Mouse (Mus musculus) limb, embryonic 10.5 days (tissue): ENCODE measurements at regions not wholly inside any gene's neighbourhood (a gene's known extent, or its start where the extent isn't known, plus 50 kb on each side); places are given as distances from the start of the nearest gene placed in this dataset.
"Not testable (repeated sequence)": the region's sequence is repeated elsewhere in the genome, so short reads cannot be mapped to it uniquely, and the experiment has no call there.

ENCODE experiments used
- DNase-seq: peaks from one replicate; pipeline ENCODE4 v3.0.0-alpha.2; 2017; ENCODE audit warnings: low spot score
- H3K27ac ChIP-seq: fragments of 300-500 bp; sonication (generic); 2 replicates; pipeline ENCODE4 v1.5.1; 2016; ENCODE audit warnings: mild to moderate bottlenecking
- H3K27me3 ChIP-seq: fragments of 300-500 bp; sonication (generic); 2 replicates; pipeline ENCODE4 v1.6.1; 2016; ENCODE audit warnings: low read depth, mild to moderate bottlenecking; ENCODE audit not compliant: poor library complexity, severe bottlenecking
- H3K36me3 ChIP-seq: fragments of 300-500 bp; sonication (generic); 2 replicates; pipeline ENCODE4 v1.6.1; 2016; ENCODE audit warnings: mild to moderate bottlenecking, moderate library complexity
- H3K4me1 ChIP-seq: fragments of 300-500 bp; sonication (generic); 2 replicates; pipeline ENCODE4 v1.6.1; 2016
- H3K4me3 ChIP-seq: fragments of 300-500 bp; sonication (generic); 2 replicates; pipeline ENCODE4 v1.5.1; 2016; ENCODE audit warnings: mild to moderate bottlenecking, moderate library complexity
- H3K9me3 ChIP-seq: fragments of 300-500 bp; sonication (generic); replicated peaks from 2 replicates; pipeline ENCODE4 v1.6.1; 2016; ENCODE audit warnings: mild to moderate bottlenecking
- WGBS: fragments of 180-500 bp; shearing (Covaris S2); methylation state at CpG from one replicate; pipeline ENCODE4 v1.1.7; 2016; 5-methylcytosine and 5-hydroxymethylcytosine counted together

GRCm38 (mm10) chr10:57160546-57160945, 325.6 kb upstream of the Hsf2 start:
- Histone ChIP-seq H3K9me3 (no peaks in the 10 kb centered on the region), H3K27ac (no peak overlapping the region), H3K36me3 (no peaks in the 10 kb centered on the region), H3K27me3 (no peaks in the 10 kb centered on the region), H3K4me1 (0 out of 2 replicates have a peak, but pooled peaks cover 2% of the 10 kb centered on the region), H3K4me3 (no peak overlapping the region)
- no peak for DNase-seq

DNA sequence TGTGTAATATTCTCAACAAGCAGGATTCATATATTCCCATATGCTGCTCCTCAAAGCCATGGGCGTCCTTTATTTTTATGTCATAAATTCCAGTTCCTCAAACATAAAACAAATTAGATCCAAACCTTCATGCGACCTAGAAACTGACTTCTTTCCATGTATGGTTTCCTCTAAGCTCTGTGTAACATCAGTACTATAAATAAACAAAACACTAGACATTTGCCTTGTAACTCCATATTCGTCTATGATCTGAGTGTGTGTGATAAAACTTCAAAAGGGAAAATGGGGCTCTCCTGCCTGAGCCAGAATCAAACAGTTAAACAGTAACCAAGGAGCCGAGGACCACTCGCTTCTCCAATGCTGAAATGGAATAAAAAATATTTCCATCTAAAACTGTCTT, 322.8 kb upstream of the Hsf2 start:
- Histone ChIP-seq H3K36me3 (no peaks in the 10 kb centered on the region), H3K9me3 (no peaks in the 10 kb centered on the region), H3K27ac (no peak overlapping the region), H3K4me1 (0 out of 2 replicates have a peak, but pooled peaks cover 2% of the 10 kb centered on the region), H3K27me3 (no peaks in the 10 kb centered on the region), H3K4me3 (no peak overlapping the region)
- no peak for DNase-seq
- WGBS: 85% methylated on average over 5 of the region's 5 CpGs

DNA sequence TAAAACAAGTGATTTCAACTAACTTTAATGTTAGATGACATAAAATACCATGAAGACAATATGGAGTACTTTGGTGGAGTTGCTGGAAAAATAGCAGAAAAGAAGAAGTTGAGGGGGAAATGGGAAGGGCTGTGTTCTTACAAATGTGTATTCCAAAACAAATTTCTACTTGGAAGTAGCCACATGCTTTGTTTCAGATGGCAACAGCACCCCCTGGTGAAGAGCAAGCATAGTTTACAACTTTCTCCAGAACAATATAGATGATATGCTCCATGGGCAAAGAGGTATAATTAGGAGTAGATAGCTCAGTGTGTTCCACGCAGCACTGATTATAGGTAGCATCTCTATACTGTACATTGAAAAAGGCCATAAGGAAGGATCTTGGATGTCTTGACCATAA, 302.6 kb upstream of the Hsf2 start:
- H3K4me1 ChIP-seq: no peaks in the 10 kb centered on the region
- WGBS: 67% methylated on average over 1 of the region's 1 CpGs
- H3K4me3 ChIP-seq: no peak overlapping the region
- peak; percentile 51 for DNase-seq
- no peak overlapping the region for H3K27ac ChIP-seq
- H3K9me3 ChIP-seq: no peaks in the 10 kb centered on the region
- H3K36me3 ChIP-seq: no peaks in the 10 kb centered on the region
- no peaks in the 10 kb centered on the region for H3K27me3 ChIP-seq

DNA sequence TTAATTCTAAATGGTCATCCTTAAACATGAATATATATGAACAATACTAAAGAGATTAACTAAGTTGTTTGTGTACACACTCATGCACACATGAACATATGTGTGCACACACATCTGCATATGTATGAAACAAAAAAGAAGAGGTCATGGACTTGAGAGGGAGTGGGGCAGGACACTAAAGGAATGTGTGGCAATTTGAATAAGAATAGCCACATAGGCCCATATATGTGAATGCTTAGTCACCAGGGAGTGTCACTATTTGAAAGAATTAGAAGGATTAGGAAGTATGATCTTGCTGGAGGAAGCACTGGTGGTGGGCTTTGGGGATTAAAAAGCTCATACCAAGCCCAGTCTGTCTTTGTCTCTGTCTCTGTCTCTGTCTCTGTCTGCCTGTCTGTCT, 275.5 kb upstream of the Hsf2 start:
- H3K4me3 ChIP-seq: no peak overlapping the region
- H3K27ac ChIP-seq: no peak overlapping the region

GRCm38 (mm10) chr10:57231117-57231516, 255.1 kb upstream of the Hsf2 start:
- no peak for DNase-seq
- no peaks in the 10 kb centered on the region for H3K9me3 ChIP-seq
- H3K27ac ChIP-seq: no peak overlapping the region
- H3K4me3 ChIP-seq: no peak overlapping the region
- no peaks in the 10 kb centered on the region for H3K27me3 ChIP-seq
- no peaks in the 10 kb centered on the region for H3K36me3 ChIP-seq
- no peaks in the 10 kb centered on the region for H3K4me1 ChIP-seq
- 83% methylated on average over 3 of the region's 3 CpGs for WGBS

More for the DNA sequence above, 275.5 kb upstream of the Hsf2 start:
- no peaks in the 10 kb centered on the region for H3K4me1 ChIP-seq
- no peak for DNase-seq
- H3K27me3 ChIP-seq: no peaks in the 10 kb centered on the region
- no peaks in the 10 kb centered on the region for H3K9me3 ChIP-seq
- no peaks in the 10 kb centered on the region for H3K36me3 ChIP-seq

- H3K9me3 ChIP-seq: no peaks in the 10 kb centered on the region
- DNase-seq: no peak
- no peak overlapping the region for H3K4me3 ChIP-seq
- no peak overlapping the region for H3K27ac ChIP-seq
- no peaks in the 10 kb centered on the region for H3K36me3 ChIP-seq
- WGBS: 68% methylated on average over 1 of the region's 1 CpGs
- H3K4me1 ChIP-seq: no peaks in the 10 kb centered on the region
- no peaks in the 10 kb centered on the region for H3K27me3 ChIP-seq
Measured at GRCm38 (mm10) chr10:57281220-57281619, 205.0 kb upstream of the Hsf2 start.

DNA sequence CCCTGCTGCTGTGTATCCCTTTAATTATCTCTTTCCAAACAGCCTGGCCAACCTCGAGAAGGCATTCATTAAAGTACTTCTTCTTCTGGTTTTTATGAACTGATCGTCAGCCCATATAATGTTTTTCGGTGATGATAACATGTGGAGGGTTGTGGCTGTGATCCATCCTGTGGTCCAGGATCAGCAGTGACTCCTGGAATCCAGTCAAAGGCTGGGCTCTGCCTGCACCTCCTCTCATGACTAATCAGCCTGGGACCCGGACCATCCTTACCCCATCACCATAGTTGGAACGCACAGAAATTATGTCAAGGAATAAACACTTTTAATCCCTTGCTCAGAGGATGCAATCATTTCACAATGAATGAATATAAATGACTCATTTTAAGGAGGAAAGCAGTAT, 203.3 kb upstream of the Hsf2 start:
- 81% methylated on average over 5 of the region's 5 CpGs for WGBS

GRCm38 (mm10) chr10:57291596-57291995, 194.6 kb upstream of the Hsf2 start:
- no peaks in the 10 kb centered on the region for H3K36me3 ChIP-seq
- no peak overlapping the region for H3K4me3 ChIP-seq
- no peak overlapping the region for H3K27ac ChIP-seq
- no peaks in the 10 kb centered on the region for H3K4me1 ChIP-seq
- 95% methylated on average over 10 of the region's 10 CpGs for WGBS
- DNase-seq: no peak
- H3K27me3 ChIP-seq: no peaks in the 10 kb centered on the region
- no peaks in the 10 kb centered on the region for H3K9me3 ChIP-seq

More for the DNA sequence above, 203.3 kb upstream of the Hsf2 start:
- Histone ChIP-seq H3K9me3 (no peaks in the 10 kb centered on the region), H3K27ac (no peak overlapping the region), H3K27me3 (no peaks in the 10 kb centered on the region), H3K36me3 (no peaks in the 10 kb centered on the region), H3K4me3 (no peak overlapping the region), H3K4me1 (no peaks in the 10 kb centered on the region)
- no peak for DNase-seq

- H3K27ac ChIP-seq: no peak overlapping the region
- H3K27me3 ChIP-seq: no peaks in the 10 kb centered on the region
- H3K36me3 ChIP-seq: no peaks in the 10 kb centered on the region
- no peak for DNase-seq
- no peaks in the 10 kb centered on the region for H3K4me1 ChIP-seq
- no peak overlapping the region for H3K4me3 ChIP-seq
- 88% methylated on average over 3 of the region's 3 CpGs for WGBS
- H3K9me3 ChIP-seq: no peaks in the 10 kb centered on the region
Measured at GRCm38 (mm10) chr10:57313799-57314198, 172.4 kb upstream of the Hsf2 start.

DNA sequence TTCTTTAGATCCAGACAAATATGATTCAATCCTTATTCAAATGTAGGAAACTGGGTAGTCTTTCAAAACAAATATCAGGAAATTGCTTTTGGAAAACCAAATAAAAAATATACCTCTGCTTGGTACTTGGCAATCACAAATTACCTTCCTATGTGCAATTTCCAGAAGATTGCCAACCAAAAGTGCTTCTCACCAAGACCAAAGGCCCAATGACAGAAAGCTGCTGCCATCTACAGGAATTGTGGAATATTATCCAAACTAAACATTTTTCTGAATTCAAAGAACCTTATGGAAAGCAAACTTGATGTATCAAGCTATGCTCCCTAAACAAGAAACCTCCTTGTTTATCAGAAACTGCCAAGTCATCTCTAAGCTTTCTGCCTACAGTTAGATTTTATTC, 169.1 kb upstream of the Hsf2 start:
- no peak for DNase-seq
- no peaks in the 10 kb centered on the region for H3K9me3 ChIP-seq
- H3K27me3 ChIP-seq: no peaks in the 10 kb centered on the region
- H3K4me3 ChIP-seq: no peak overlapping the region
- no peaks in the 10 kb centered on the region for H3K36me3 ChIP-seq
- H3K4me1 ChIP-seq: no peaks in the 10 kb centered on the region
- H3K27ac ChIP-seq: no peak overlapping the region

- Histone ChIP-seq H3K27me3 (no peaks in the 10 kb centered on the region), H3K27ac (no peak overlapping the region), H3K36me3 (no peaks in the 10 kb centered on the region), H3K4me3 (no peak overlapping the region), H3K9me3 (no peaks in the 10 kb centered on the region), H3K4me1 (no peaks in the 10 kb centered on the region)
- WGBS: 69% methylated on average over 2 of the region's 2 CpGs
- no peak for DNase-seq
Measured at GRCm38 (mm10) chr10:57319171-57319570, 167.0 kb upstream of the Hsf2 start.

- Histone ChIP-seq H3K4me1 (no peaks in the 10 kb centered on the region), H3K4me3 (no peak overlapping the region), H3K36me3 (no peaks in the 10 kb centered on the region), H3K27me3 (no peaks in the 10 kb centered on the region), H3K9me3 (no peaks in the 10 kb centered on the region), H3K27ac (no peak overlapping the region)
- WGBS: 80% methylated on average over 2 of the region's 2 CpGs
- DNase-seq: no peak
Measured at GRCm38 (mm10) chr10:57322717-57323424, 163.3 kb upstream of the Hsf2 start.

GRCm38 (mm10) chr10:57324226-57324625, 162.0 kb upstream of the Hsf2 start:
- no peaks in the 10 kb centered on the region for H3K9me3 ChIP-seq
- WGBS: 74% methylated on average over 1 of the region's 1 CpGs
- no peak overlapping the region for H3K27ac ChIP-seq
- no peaks in the 10 kb centered on the region for H3K36me3 ChIP-seq
- H3K4me3 ChIP-seq: no peak overlapping the region
- no peaks in the 10 kb centered on the region for H3K27me3 ChIP-seq
- no peak for DNase-seq
- H3K4me1 ChIP-seq: no peaks in the 10 kb centered on the region

DNA sequence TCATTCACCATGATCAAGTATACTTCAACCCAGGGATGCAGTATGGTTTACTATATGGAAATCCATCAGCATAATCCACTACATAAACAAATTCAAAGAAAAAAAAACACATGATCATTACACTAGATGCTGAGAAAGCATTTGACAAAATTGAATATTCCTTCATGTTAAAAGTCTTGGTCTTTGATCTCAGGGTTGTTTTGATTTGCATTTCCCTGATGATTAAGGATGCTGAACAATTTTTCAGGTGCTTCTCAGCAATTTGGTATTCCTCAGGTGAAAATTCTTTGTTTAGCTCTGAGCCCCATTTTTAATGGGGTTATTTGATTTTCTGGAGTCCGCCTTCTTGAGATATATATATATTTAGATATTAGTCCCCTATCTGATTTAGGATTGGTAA, 123.4 kb upstream of the Hsf2 start:
- not testable (repeated sequence) for H3K4me3 ChIP-seq, H3K27ac ChIP-seq, H3K27me3 ChIP-seq, H3K9me3 ChIP-seq, DNase-seq, H3K4me1 ChIP-seq, H3K36me3 ChIP-seq
- WGBS: 97% methylated on average over 1 of the region's 1 CpGs
